Mouse (Mus musculus): ENCODE measurements around the gene Rtn1.

Gene Rtn1

DNA sequence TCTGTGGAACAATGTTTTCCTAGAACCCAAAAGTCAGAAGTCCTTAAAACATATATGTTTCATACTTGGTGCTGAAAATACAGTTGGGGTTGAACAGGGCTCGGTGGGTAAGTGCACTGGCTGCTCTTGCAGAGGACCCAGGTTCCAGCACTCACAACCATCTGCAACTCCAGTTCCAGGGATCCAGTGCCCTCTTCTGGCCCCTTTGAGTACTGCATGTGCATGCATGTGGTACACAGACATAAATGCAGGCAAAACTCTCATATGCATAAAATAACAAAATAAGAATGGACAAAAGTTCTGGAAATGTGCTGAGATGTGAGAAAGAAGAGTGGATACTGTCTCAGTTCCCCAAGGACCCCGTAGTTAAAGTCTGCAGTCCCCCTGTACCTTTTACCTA is 141.2 kb downstream of the Rtn1 start:
- peak; percentile 6 for DNase-seq

GRCm38 (mm10) chr12:72265261-72266228 is 143.3 kb downstream of the Rtn1 start:
- no peak for DNase-seq

- no peak for DNase-seq
These were observed 145.4 kb downstream of the Rtn1 start for GRCm38 (mm10) chr12:72263213-72264103.

- no peak for DNase-seq
These were observed 151.9 kb downstream of the Rtn1 start for GRCm38 (mm10) chr12:72257000-72257399.

GRCm38 (mm10) chr12:72253040-72253439 is 155.8 kb downstream of the Rtn1 start:
- DNase-seq: no peak

DNA sequence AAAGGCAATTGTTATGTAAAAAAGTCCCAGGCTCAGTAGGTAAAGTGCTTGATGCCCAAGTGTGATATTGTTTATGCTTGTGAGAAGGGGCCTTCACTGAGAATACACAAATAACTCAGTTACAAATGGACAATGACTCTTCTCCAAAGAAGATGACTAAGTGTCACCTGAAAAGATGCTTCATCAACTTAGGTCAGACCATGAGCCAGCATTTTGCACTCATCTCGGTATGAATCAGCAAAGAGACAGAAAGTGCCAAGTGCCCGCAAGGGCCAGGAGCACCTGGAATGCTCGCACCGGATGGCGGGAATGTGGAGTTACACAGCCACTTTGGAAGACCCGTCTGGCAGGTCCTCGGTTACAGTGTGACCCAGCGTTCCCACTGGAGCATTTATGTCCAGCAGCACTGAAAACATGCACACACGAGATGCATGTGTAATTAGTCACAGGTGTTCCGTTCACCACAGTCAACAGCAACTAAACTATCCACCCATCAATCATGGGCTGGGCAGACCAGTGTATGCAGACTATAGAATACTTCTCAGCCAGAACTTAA is 156.9 kb downstream of the Rtn1 start:
- DNase-seq: no peak

DNA sequence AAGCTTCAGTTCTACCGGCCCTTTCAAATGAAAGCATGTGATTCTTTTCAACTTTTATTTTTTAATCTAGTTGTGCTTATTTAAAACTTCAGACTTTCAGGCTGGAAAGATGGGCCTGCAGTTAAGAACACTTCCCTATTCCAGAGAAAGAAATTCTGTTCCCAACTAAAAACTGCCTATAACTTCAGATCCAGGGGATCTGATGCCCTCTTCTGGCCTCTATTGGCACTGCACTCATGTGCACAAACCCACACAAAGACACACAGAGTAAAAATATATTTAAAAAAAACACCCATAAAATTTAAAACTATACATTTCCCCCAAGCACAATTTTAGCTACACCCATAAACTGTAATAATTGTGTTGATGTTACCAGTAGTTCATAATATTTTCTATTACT is 163.9 kb downstream of the Rtn1 start:
- DNase-seq: no peak

- no peak for DNase-seq
These were observed 166.0 kb downstream of the Rtn1 start for GRCm38 (mm10) chr12:72242807-72243206.

GRCm38 (mm10) chr12:72240506-72240905 is 168.3 kb downstream of the Rtn1 start:
- DNase-seq: no peak

DNA sequence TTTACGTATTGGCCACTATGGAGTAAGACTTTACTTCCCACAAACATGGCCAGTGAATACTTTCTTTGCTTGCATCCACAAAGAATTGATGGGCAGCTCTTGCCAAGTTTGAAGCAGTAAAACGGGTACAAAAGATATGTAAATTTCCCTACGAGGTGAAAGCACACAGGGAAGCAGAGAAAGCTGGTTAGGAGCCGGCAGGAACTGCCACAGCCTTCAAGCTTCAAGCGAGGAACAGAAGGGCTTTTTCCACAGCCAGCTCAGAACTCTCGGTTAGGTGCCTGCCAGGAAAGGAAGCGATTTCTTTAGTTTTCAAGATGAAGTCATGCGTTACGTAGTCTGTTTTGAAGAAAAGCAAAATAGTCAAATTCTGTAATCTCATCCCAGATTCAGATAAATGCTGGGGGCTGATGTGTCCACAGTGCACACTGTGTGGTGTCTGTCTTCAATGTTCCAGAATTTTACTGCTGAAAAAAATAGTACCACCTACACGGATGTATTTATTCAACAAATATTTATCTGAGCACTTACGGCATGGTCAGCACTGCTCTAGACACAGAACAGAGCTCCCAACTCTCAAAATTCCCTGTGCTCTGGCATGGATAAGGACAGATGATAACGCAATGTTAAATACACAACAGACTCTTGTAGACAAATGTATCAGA is 169.5 kb downstream of the Rtn1 start:
- DNase-seq: no peak

- no peak for DNase-seq
These were observed 171.6 kb downstream of the Rtn1 start for GRCm38 (mm10) chr12:72237251-72237650.

DNA sequence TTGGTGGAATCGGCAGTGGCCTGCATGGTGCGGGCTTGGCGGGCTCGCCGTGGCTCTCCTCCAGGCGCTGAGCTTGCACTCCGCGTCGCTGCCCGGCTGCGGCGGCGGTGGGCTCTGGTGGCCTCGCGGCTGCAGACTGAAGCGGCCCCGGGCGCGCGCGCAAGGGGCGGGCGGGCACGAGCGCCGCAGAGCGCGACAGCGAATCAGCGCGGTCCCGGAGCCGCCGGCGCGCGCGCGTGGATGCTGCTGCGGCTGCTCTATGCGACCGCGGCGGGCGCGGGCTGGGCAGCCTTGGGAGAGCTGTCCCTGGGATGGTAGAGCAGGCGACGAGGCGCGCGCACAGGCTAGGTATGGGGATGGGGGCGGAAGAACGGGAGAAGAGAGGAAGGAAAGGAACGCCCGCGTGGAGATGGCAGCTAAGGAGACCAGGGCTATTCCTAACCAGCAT is 172.3 kb downstream of the Rtn1 start:
- peak; percentile 1 for DNase-seq

GRCm38 (mm10) chr12:72235621-72236351 is 173.1 kb downstream of the Rtn1 start:
- DNase-seq: no peak

GRCm38 (mm10) chr12:72234966-72235365 is 173.9 kb downstream of the Rtn1 start:
- DNase-seq: no peak

DNA sequence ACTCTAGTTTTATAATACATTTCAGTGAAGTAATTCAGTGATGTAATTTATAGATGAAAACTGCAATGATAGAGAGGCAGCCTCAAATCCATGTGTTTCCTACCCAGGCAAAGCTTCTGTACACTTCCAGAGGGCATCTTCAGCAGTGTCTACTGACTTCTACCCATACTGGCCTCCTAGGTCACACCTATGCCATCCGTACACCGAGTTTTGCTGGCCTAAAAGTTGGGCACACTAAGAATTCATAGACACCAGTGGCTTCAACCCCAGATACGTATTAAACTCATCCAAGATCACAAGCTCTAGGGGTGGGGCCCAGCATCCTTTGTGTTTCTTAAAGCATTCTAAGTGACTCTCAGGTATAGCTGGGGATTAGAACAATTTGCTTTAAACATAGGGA is 174.7 kb downstream of the Rtn1 start:
- DNase-seq: no peak

GRCm38 (mm10) chr12:72232826-72233790 is 175.7 kb downstream of the Rtn1 start:
- DNase-seq: no peak

DNA sequence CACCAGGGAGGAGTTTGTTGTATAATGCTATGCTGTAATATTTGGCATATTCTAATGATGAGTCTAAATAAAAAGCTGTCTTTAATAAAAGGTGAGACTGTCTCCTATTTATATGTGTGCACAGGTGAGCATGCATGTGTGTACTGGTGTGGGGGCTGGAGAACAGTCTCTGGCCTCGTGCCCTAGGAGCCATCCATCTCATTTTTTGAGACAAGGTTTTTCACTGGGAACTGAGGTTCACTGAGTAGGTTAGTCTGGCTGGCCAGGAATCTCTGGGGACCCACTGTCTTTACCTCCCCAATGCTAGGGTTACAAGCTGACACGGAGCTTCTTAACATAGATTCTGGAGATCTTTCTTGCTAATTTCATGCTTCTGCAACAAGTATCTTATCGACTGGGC is 176.7 kb downstream of the Rtn1 start:
- DNase-seq: no peak

DNA sequence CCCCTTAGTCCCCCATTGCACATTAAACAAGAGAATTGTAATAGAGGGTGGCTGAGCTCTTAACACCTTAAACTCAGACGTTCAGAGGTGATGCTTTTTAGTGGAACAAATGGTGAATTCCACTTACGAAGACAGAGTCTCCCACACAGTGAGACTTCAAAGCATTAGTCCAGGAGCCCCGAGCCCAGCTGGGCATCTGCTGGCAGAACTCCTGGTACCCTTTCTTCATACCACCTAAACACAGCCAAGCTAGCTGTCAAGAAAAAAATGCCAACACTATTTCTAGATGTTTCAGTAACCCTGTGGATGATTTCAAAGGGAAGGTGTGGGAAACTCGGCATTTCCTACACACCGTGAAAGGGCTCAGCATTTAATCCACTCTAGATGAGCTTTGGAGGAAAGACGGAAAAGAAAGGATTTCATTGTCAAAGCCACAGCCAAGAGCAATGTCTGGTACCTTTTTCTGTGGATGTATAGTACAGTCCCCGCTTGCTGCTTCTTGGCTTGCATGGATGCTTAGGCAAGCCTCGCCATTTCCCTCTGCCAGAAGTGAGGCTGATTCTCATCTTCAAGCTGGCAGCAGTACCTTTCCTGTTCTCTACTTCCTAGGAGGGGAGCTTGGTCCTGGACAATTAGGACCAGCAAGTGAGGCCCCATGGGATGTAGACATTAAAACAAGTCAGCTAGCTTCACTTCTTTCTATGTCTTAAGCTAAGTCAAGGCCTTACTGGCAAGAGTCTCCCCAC is 179.2 kb downstream of the Rtn1 start:
- no peak for DNase-seq

- no peak for DNase-seq
These were observed 181.1 kb downstream of the Rtn1 start for GRCm38 (mm10) chr12:72227731-72228130.

DNA sequence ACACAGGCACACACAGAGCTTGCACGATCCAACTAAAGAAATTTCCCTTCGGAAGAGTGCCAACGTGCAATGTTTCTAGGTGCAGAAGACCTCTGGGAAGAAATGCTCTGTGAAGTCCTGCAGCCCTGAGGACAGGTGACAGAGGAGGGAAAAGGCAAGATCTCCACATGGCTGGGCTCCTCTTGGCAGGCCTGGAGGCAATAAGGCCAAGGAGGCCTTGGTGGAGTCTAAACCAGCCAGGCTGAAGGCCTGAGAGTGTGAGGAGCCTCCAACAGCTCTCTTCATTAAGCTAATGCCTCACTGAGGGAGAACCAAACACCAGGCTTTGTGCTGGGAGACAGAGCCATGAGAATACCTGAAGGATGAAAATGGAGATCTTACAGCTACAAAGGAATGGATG is 183.5 kb downstream of the Rtn1 start:
- no peak for DNase-seq

Measured in thymus, postnatal 25 days (tissue).